In the genomic region with DNA sequence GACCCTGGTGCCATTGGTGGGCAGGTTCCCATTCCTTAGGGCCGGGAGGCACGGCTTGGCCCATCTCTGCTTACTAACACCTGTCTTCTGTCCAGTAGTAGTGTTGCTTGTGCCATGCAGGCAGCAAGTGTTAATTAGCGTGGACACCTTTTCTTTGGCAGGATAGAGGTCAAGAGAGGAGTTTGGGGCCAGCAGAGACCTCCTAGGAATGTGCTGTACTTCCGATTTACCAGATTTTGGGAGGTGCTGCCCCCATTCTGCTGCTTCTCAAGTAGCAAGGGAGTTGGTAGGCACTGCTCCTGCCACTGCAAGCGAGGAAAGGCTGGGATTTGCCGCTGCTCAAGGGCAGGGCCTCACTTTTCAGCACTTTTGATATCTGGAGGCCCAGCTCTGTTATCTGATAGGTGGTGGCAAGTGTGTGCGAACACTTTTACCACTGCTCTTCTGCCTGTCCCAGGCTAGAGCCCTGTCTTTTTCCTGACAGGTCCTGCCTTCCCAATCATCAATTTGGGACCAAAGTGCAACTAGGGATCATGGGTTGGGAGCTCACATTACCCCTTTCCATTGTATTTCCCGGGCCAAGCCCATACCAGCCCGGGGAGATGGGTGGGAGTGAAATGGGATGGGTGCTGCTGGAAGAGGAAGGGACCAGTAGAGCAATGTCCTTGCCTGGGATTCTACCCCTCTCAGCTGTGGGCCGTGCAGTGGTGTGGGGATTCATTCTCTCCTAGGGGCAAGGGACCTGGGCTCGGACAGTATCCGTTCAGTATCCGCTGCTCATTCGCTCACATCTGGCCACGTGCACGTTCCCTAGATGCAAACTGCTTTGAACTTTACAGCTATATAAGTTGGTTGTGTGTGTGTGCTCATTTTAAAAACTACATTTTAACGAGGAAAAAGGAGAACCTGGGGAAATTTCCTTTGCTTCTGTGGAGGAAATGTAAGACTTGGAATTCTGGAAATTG, we compare ENCODE assay signal across 8 mouse cellular contexts. TPM values are rescaled to one million over a fixed set of nuclear protein-coding genes. Genes with fewer than 3 reads are reported as not detected.
DNase-seq lines count a peak whose midpoint lies in the region; ATAC-seq and TF ChIP-seq lines count a peak whose summit lies in the region.

No protein-coding gene starts in this region.

- peaks cover 69% of the 10 kb centered on the region for H3K36me3 ChIP-seq in E14TG2a.4 (ENCODE audit: insufficient read depth, low read length)
- H3K36me3 ChIP-seq in forebrain, embryonic 15.5 days: peaks cover 43% of the 10 kb centered on the region
- peaks cover 66% of the 10 kb centered on the region for H3K36me3 ChIP-seq in liver, embryonic 13.5 days

- H3K27me3 ChIP-seq in E14TG2a.4 (ENCODE audit: insufficient read depth, low read length): no peaks in the 10 kb centered on the region
- H3K27me3 ChIP-seq in forebrain, embryonic 15.5 days: no peaks in the 10 kb centered on the region
- no peaks in the 10 kb centered on the region for H3K27me3 ChIP-seq in liver, embryonic 13.5 days

- no peak for TF ChIP-seq CTCF in E14TG2a.4 (conservative IDR thresholded peaks at IDR 0.05; ENCODE audit: low read length)

- H3K4me1 ChIP-seq in E14TG2a.4 (replicated peaks; ENCODE audit: low read depth, low read length): peaks cover 76% of the 10 kb centered on the region
- peaks cover 24% of the 10 kb centered on the region for H3K4me1 ChIP-seq in forebrain, embryonic 15.5 days
- H3K4me1 ChIP-seq in liver, embryonic 13.5 days (replicated peaks): peaks cover 55% of the 10 kb centered on the region

- peak; percentile 38 for DNase-seq in cerebellum, adult 9-11 months
- DNase-seq in liver, embryonic 13.5 days: peak; percentile 51
- DNase-seq in left cerebral cortex, adult 8-10 months (ENCODE audit: low spot score in 2 of 2): no peak
- no peak for DNase-seq in left cerebral cortex, adult 9 months (ENCODE audit: low spot score in 2 of 2)
- DNase-seq in adrenal gland, postnatal 10 days: no peak

- peak overlapping the region; percentile 91 for H3K4me2 ChIP-seq in forebrain, embryonic 15.5 days (replicated peaks)
- peak overlapping the region; percentile 83 for H3K4me2 ChIP-seq in liver, embryonic 13.5 days

- no peaks in the 10 kb centered on the region for H3K9me3 ChIP-seq in E14TG2a.4 (ENCODE audit: low read length)
- no peaks in the 10 kb centered on the region for H3K9me3 ChIP-seq in forebrain, embryonic 15.5 days
- no peaks in the 10 kb centered on the region for H3K9me3 ChIP-seq in liver, embryonic 13.5 days (replicated peaks)

- peak overlapping the region; percentile 80 for H3K4me3 ChIP-seq in E14TG2a.4 (replicated peaks; ENCODE audit: low read length)
- H3K4me3 ChIP-seq in forebrain, embryonic 15.5 days: peak overlapping the region; percentile 75
- H3K4me3 ChIP-seq in liver, embryonic 13.5 days (replicated peaks): peak overlapping the region; percentile 77

- H3K27ac ChIP-seq in forebrain, embryonic 15.5 days (replicated peaks): peak overlapping the region; percentile 59
- peak overlapping the region; percentile 88 for H3K27ac ChIP-seq in liver, embryonic 13.5 days

- no peak for ATAC-seq in cerebellum, adult (ENCODE audit: insufficient number of reproducible peaks, low FRiP score, low TSS enrichment)
- ATAC-seq in forebrain, embryonic 15.5 days (replicated peaks): no peak
- ATAC-seq in liver, embryonic 13.5 days (ENCODE audit: low read depth): peak; percentile 16; the same call in 1 of the 2 replicates

- 45% methylated on average over 17 of the region's 17 CpGs for WGBS in forebrain, embryonic 15.5 days
- 37% methylated on average over 17 of the region's 17 CpGs for WGBS in liver, embryonic 13.5 days (ENCODE audit: insufficient replicate concordance)

- H3K9ac ChIP-seq in forebrain, embryonic 15.5 days (replicated peaks): peak overlapping the region; percentile 62; the same call in 1 of the 2 replicates
- H3K9ac ChIP-seq in liver, embryonic 13.5 days: peak overlapping the region; percentile 70

RNA-seq across cellular contexts. Expression of a gene that starts 1.2 kb away (rescaled TPM):
- polyA plus RNA-seq in forebrain, embryonic 15.5 days (2015; fragmentation: Nextera tagmentation; extraction: Ambion mirVana): 19.9 and 22.2 TPM in 2 replicates
- 21.0 TPM in 2 replicates for polyA plus RNA-seq in liver, embryonic 13.5 days (2015; fragmentation: Nextera tagmentation; extraction: Ambion mirVana)
- total RNA-seq in left cerebral cortex, adult 8-10 months (2022): 10 to 100 TPM; 13.9 to 17.6 (median 14.8) TPM
- 10 to 100 TPM; 18.5 to 21.0 TPM for total RNA-seq in adrenal gland, postnatal 10 days (2021)

RNA-seq across cellular contexts. Expression of a gene that starts 5.1 kb away (rescaled TPM):
- polyA plus RNA-seq in forebrain, embryonic 15.5 days (2015; fragmentation: Nextera tagmentation; extraction: Ambion mirVana): 3.2 and 3.4 TPM in 2 replicates
- polyA plus RNA-seq in liver, embryonic 13.5 days (2015; fragmentation: Nextera tagmentation; extraction: Ambion mirVana): 1.2 and 1.4 TPM in 2 replicates
- 1 to 10 TPM in 2 of 4 experiments, under 1 TPM in 2; 0.70 to 1.3 (median 1.0) TPM for total RNA-seq in left cerebral cortex, adult 8-10 months (2022)
- total RNA-seq in adrenal gland, postnatal 10 days (2021): 1 to 10 TPM; 2.7 to 3.4 TPM

RNA-seq across cellular contexts. Expression of a gene that starts 32.4 kb away (rescaled TPM):
- polyA plus RNA-seq in forebrain, embryonic 15.5 days (2015; fragmentation: Nextera tagmentation; extraction: Ambion mirVana): 0.37 TPM in 1 of 2 replicates, not detected in the other
- polyA plus RNA-seq in liver, embryonic 13.5 days (2015; fragmentation: Nextera tagmentation; extraction: Ambion mirVana): 15.5 and 18.6 TPM in 2 replicates
- total RNA-seq in left cerebral cortex, adult 8-10 months (2022): not detected
- 10 to 100 TPM; 12.8 to 28.1 TPM for total RNA-seq in adrenal gland, postnatal 10 days (2021)

RNA-seq across cellular contexts. Expression of a gene that starts 35.3 kb away (rescaled TPM):
- 45.4 and 49.0 TPM in 2 replicates for polyA plus RNA-seq in forebrain, embryonic 15.5 days (2015; fragmentation: Nextera tagmentation; extraction: Ambion mirVana)
- 80.8 and 88.0 TPM in 2 replicates for polyA plus RNA-seq in liver, embryonic 13.5 days (2015; fragmentation: Nextera tagmentation; extraction: Ambion mirVana)
- 100 to 1,000 TPM; 109 to 112 (median 111) TPM for total RNA-seq in left cerebral cortex, adult 8-10 months (2022)
- 10 to 100 TPM; 54.3 to 71.9 TPM for total RNA-seq in adrenal gland, postnatal 10 days (2021)

RNA-seq across cellular contexts. Expression of a gene that starts 45.6 kb away (rescaled TPM):
- 101 and 109 TPM in 2 replicates for polyA plus RNA-seq in forebrain, embryonic 15.5 days (2015; fragmentation: Nextera tagmentation; extraction: Ambion mirVana)
- polyA plus RNA-seq in liver, embryonic 13.5 days (2015; fragmentation: Nextera tagmentation; extraction: Ambion mirVana): 29.3 and 30.9 TPM in 2 replicates
- 100 to 1,000 TPM; 187 to 219 (median 207) TPM for total RNA-seq in left cerebral cortex, adult 8-10 months (2022)
- 10 to 100 TPM; 88.7 to 97.3 TPM for total RNA-seq in adrenal gland, postnatal 10 days (2021)

Comparison
In these comparisons a context has a peak if more than half of its experiments do, and no peak if none do; other contexts are left out.
1. DNase-seq: peak in cerebellum, adult 9-11 months (single experiment) and liver, embryonic 13.5 days (single experiment); none in left cerebral cortex, adult 8-10 months (0 of 2), left cerebral cortex, adult 9 months (0 of 2) and adrenal gland, postnatal 10 days (single experiment).
2. RNA of a gene that starts 32.4 kb away (total RNA-seq): 12.8 to 28.1 TPM in adrenal gland, postnatal 10 days; not detected in left cerebral cortex, adult 8-10 months; every median in the first group is over 10 times any median in the second.
3. Peak in every context shown above with its lines, with median percentiles within 50 percentile points of each other: H3K4me3 ChIP-seq.